Mouse (Mus musculus): ENCODE measurements at regions not wholly inside any gene's neighbourhood (a gene's known extent, or its start where the extent isn't known, plus 50 kb on each side); places are given as distances from the start of the nearest gene placed in this dataset.

DNA sequence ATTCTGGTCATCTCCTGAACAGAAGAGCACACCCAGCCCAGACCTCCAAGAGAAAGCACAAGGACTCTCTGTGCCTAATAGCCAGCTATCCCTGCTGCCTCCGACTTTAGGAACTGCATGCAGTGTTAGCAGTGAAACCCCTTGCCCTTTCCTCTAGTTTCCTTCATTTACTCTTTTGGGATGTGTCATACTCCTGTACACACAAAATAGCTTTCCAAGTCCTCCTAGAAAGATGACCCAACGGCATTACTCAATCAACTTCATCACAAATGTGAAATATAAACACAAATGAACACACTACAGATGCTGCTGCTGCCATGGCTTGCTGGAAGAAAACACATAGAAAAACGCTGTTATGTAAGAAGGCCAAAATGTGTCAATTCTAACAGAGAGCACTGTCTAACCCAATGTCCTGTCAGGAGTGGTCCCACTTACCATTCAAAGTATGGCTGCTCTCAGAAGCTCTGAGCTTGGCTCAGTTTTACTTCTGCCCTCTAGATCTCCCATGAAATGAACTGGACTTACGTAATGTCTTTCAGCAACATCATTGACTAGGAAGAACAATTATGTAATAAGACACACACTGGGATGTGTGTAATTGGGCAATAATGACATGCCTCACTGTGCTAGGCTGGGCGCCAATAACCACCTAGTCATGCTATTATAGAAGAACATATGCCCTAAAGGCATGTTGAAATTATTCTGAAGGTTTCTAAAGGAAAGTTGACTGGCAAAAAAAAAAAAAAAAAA, 94.5 kb downstream of the Lmo4 start:
- H3K9me3 ChIP-seq (ENCODE audit: control insufficient read depth, low read length) = no peaks in the 10 kb centered on the region
- no peaks in the 10 kb centered on the region for H3K4me1 ChIP-seq (replicated peaks; ENCODE audit: control insufficient read depth, insufficient read depth, low read length)
- no peak overlapping the region for H3K4me3 ChIP-seq (ENCODE audit: low read depth, low read length)
- no peak overlapping the region for H3K4me2 ChIP-seq (replicated peaks; ENCODE audit: low read depth, low read length)
- H3K36me3 ChIP-seq (ENCODE audit: control insufficient read depth, insufficient read depth, low read length) = no peaks in the 10 kb centered on the region
- no peak overlapping the region for H3K27ac ChIP-seq (ENCODE audit: low read depth, low read length)
- 92% methylated on average over 5 of the region's 5 CpGs for WGBS
- DNase-seq (ENCODE audit: low spot score) (no peak), ATAC-seq (ENCODE audit: low FRiP score) (no peak)
- H3K27me3 ChIP-seq (ENCODE audit: control insufficient read depth, insufficient read depth, low read length) = no peaks in the 10 kb centered on the region
- no peak overlapping the region for H3K9ac ChIP-seq (ENCODE audit: low read depth, low read length)

DNA sequence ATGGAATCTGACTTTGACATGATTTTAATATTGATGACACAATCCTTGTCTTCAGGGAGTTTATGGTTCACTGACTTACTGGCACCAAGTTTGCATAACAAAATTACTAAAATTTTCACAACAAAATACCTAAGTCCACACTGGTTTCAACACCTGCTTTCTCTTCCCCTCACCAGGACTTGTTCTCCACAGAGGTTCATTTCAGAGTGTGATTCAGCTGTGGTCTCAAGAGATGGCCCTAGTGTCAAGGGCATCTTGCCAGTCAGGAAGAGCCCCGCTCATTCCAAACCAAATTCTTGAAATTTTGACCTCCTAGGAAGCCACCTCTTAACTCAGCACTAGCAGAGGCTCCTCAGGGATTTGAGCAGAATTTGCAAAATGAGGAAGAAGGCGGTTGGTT, 95.3 kb downstream of the Lmo4 start:
- H3K4me1 ChIP-seq (replicated peaks; ENCODE audit: control insufficient read depth, insufficient read depth, low read length) = no peaks in the 10 kb centered on the region
- WGBS = 67% methylated on average over 2 of the region's 2 CpGs
- H3K9ac ChIP-seq (ENCODE audit: low read depth, low read length) = no peak overlapping the region
- no peaks in the 10 kb centered on the region for H3K36me3 ChIP-seq (ENCODE audit: control insufficient read depth, insufficient read depth, low read length)
- no peak overlapping the region for H3K4me3 ChIP-seq (ENCODE audit: low read depth, low read length)
- H3K27ac ChIP-seq (ENCODE audit: low read depth, low read length) = no peak overlapping the region
- DNase-seq (ENCODE audit: low spot score) (no peak), ATAC-seq (ENCODE audit: low FRiP score) (no peak)
- H3K4me2 ChIP-seq (replicated peaks; ENCODE audit: low read depth, low read length) = no peak overlapping the region
- H3K9me3 ChIP-seq (ENCODE audit: control insufficient read depth, low read length) = no peaks in the 10 kb centered on the region
- H3K27me3 ChIP-seq (ENCODE audit: control insufficient read depth, insufficient read depth, low read length) = no peaks in the 10 kb centered on the region

DNA sequence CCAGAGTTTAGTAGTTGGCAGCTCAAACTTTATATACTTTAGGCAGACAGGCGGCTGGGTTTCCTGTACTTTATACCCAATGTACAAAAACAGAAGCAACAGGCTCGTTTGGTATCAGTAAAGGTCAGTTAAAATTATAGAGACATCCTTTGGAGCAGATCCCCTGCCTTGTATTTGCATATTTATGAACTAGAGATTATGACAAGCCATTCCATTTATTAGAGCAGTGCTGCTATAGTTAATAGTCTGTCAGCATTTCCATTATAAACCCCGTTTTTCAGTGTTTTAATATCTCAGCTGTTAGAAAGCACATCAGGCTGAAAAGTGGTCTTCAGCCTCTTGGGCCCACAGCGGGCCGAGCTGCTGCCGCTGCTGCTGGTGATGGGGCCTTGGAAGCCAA, 96.7 kb downstream of the Lmo4 start:
- Histone ChIP-seq H3K27me3 (ENCODE audit: control insufficient read depth, insufficient read depth, low read length) (no peaks in the 10 kb centered on the region), H3K9ac (ENCODE audit: low read depth, low read length) (no peak overlapping the region), H3K27ac (ENCODE audit: low read depth, low read length) (no peak overlapping the region), H3K4me3 (ENCODE audit: low read depth, low read length) (no peak overlapping the region), H3K9me3 (ENCODE audit: control insufficient read depth, low read length) (no peaks in the 10 kb centered on the region), H3K4me1 (replicated peaks; ENCODE audit: control insufficient read depth, insufficient read depth, low read length) (no peaks in the 10 kb centered on the region), H3K4me2 (replicated peaks; ENCODE audit: low read depth, low read length) (no peak overlapping the region), H3K36me3 (ENCODE audit: control insufficient read depth, insufficient read depth, low read length) (no peaks in the 10 kb centered on the region)
- no peak for DNase-seq (ENCODE audit: low spot score)
- WGBS = 83% methylated on average over 6 of the region's 6 CpGs
- ATAC-seq (ENCODE audit: low FRiP score) = no peak

DNA sequence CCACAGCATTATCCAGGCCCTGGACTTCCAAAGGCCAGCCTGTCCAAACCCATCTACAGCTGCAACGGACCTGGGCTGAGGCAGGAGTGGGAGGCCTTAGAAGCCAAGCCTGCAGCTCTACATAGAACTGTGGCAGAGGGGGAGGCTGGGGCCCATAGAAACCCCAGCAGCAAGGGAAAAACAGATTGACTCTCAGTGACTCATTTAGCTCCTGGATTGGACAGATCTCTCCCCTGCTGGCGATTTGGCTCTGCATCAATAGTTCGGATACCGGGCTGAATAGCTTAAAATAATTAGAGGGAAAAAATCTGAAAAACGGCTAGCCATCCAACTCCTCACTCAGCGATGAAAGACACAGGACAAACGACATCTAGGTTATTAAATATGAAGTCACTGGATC, 97.4 kb downstream of the Lmo4 start:
- WGBS = 79% methylated on average over 7 of the region's 7 CpGs
- Histone ChIP-seq H3K36me3 (ENCODE audit: control insufficient read depth, insufficient read depth, low read length) (no peaks in the 10 kb centered on the region), H3K4me3 (ENCODE audit: low read depth, low read length) (no peak overlapping the region), H3K27ac (ENCODE audit: low read depth, low read length) (no peak overlapping the region), H3K4me2 (replicated peaks; ENCODE audit: low read depth, low read length) (no peak overlapping the region), H3K27me3 (ENCODE audit: control insufficient read depth, insufficient read depth, low read length) (no peaks in the 10 kb centered on the region), H3K9ac (ENCODE audit: low read depth, low read length) (no peak overlapping the region), H3K4me1 (replicated peaks; ENCODE audit: control insufficient read depth, insufficient read depth, low read length) (no peaks in the 10 kb centered on the region), H3K9me3 (ENCODE audit: control insufficient read depth, low read length) (no peaks in the 10 kb centered on the region)
- ATAC-seq (ENCODE audit: low FRiP score) (no peak), DNase-seq (ENCODE audit: low spot score) (no peak)

DNA sequence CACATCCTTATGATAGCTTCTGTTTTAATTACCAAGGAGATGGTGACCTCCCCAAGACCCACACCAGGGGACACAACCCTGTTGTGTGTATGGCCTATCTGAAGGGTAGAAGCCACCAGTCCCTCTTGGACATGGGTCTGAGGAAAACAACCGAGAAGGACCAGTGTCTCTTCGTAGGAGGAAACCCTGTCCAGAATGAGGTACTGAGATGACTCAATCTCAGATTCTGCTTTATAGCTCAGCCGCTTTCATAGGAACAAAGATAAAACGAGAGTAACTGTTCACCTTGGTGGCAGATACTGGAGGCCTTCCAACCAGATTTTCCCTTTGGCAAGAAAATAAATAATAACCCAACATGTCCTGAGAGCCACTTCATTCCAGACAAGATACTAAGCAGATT, 100.7 kb downstream of the Lmo4 start:
- DNase-seq (ENCODE audit: low spot score) (no peak), ATAC-seq (ENCODE audit: low FRiP score) (no peak)
- no peak overlapping the region for H3K4me2 ChIP-seq (replicated peaks; ENCODE audit: low read depth, low read length)
- 84% methylated on average over 4 of the region's 4 CpGs for WGBS
- H3K4me3 ChIP-seq (ENCODE audit: low read depth, low read length) = no peak overlapping the region
- no peaks in the 10 kb centered on the region for H3K36me3 ChIP-seq (ENCODE audit: control insufficient read depth, insufficient read depth, low read length)
- H3K4me1 ChIP-seq (replicated peaks; ENCODE audit: control insufficient read depth, insufficient read depth, low read length) = no peaks in the 10 kb centered on the region
- no peaks in the 10 kb centered on the region for H3K9me3 ChIP-seq (ENCODE audit: control insufficient read depth, low read length)
- H3K27ac ChIP-seq (ENCODE audit: low read depth, low read length) = no peak overlapping the region
- H3K27me3 ChIP-seq (ENCODE audit: control insufficient read depth, insufficient read depth, low read length) = no peaks in the 10 kb centered on the region
- no peak overlapping the region for H3K9ac ChIP-seq (ENCODE audit: low read depth, low read length)

DNA sequence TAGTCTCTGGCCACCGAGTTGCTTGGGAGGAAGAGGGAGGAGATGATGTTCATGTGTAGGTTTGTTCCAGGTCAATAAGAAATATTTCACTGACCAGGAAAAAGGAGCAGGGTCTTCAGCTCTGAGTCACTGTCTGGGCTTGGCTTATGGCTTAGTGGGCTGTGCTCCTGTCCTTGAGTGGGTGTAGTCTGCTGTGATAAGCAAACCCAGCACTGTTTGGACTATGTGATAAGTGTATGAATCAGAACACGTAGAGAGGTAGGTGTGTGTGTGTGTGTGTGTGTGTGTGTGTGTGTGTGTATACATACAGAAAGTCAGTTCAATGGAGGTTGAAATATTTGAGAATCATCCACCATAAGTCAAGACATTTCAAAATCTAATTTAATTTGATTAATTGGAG, 105.6 kb downstream of the Lmo4 start:
- Histone ChIP-seq H3K9ac (ENCODE audit: low read depth, low read length) (no peak overlapping the region), H3K36me3 (ENCODE audit: control insufficient read depth, insufficient read depth, low read length) (no peaks in the 10 kb centered on the region), H3K4me3 (ENCODE audit: low read depth, low read length) (no peak overlapping the region), H3K4me2 (replicated peaks; ENCODE audit: low read depth, low read length) (no peak overlapping the region), H3K9me3 (ENCODE audit: control insufficient read depth, low read length) (no peaks in the 10 kb centered on the region), H3K4me1 (replicated peaks; ENCODE audit: control insufficient read depth, insufficient read depth, low read length) (no peaks in the 10 kb centered on the region), H3K27me3 (ENCODE audit: control insufficient read depth, insufficient read depth, low read length) (no peaks in the 10 kb centered on the region), H3K27ac (ENCODE audit: low read depth, low read length) (no peak overlapping the region)
- WGBS = 79% methylated on average over 2 of the region's 2 CpGs
- DNase-seq (ENCODE audit: low spot score) = no peak
- no peak for ATAC-seq (ENCODE audit: low FRiP score)

DNA sequence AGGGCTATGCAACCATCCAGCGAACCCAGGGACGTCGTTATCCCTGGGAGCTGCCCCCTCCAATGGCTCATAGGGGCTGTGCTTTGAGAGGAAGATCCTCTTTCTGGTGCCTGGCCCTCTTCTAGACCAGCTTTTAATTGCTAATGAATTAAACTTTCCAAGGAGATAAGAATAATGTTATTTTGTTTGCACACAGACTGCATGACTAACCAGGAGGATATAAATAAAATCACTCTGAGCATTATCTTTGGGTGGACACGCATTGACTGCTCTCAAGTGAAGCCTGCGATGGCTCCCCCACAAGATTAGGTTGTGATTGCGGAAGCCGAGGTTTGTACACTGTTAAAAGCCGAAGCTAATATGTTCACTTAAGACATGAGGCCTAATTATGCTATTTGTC, 106.3 kb downstream of the Lmo4 start:
- H3K36me3 ChIP-seq (ENCODE audit: control insufficient read depth, insufficient read depth, low read length) = no peaks in the 10 kb centered on the region
- H3K27ac ChIP-seq (ENCODE audit: low read depth, low read length) = no peak overlapping the region
- no peaks in the 10 kb centered on the region for H3K9me3 ChIP-seq (ENCODE audit: control insufficient read depth, low read length)
- H3K4me1 ChIP-seq (replicated peaks; ENCODE audit: control insufficient read depth, insufficient read depth, low read length) = no peaks in the 10 kb centered on the region
- H3K27me3 ChIP-seq (ENCODE audit: control insufficient read depth, insufficient read depth, low read length) = no peaks in the 10 kb centered on the region
- H3K4me3 ChIP-seq (ENCODE audit: low read depth, low read length) = no peak overlapping the region
- DNase-seq (ENCODE audit: low spot score) (no peak), ATAC-seq (ENCODE audit: low FRiP score) (no peak)
- 77% methylated on average over 8 of the region's 8 CpGs for WGBS
- no peak overlapping the region for H3K9ac ChIP-seq (ENCODE audit: low read depth, low read length)
- H3K4me2 ChIP-seq (replicated peaks; ENCODE audit: low read depth, low read length) = no peak overlapping the region

DNA sequence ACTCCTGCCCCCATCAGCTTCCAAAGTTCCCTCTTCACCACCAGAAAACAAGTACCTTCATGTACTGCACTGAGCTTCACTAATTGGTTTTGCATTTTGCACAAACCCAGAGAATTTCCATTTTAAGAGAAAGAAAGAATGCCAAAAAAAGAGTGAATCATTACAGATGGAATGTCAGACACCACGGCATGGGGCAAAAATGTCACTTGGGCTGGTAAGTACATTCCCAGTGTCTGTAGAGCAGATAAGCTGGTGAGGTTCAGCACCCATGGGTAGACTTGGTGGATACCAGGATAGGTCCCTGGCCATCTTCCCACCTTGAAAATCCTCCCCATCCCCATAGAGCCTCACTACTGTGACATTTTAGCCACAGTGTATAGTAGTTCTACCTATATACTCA, 113.8 kb downstream of the Lmo4 start:
- H3K9ac ChIP-seq (ENCODE audit: low read depth, low read length) = no peak overlapping the region
- no peak for DNase-seq (ENCODE audit: low spot score)
- no peak for ATAC-seq (ENCODE audit: low FRiP score)
- no peaks in the 10 kb centered on the region for H3K9me3 ChIP-seq (ENCODE audit: control insufficient read depth, low read length)
- no peaks in the 10 kb centered on the region for H3K27me3 ChIP-seq (ENCODE audit: control insufficient read depth, insufficient read depth, low read length)
- H3K27ac ChIP-seq (ENCODE audit: low read depth, low read length) = no peak overlapping the region
- 89% methylated on average over 1 of the region's 1 CpGs for WGBS
- no peak overlapping the region for H3K4me2 ChIP-seq (replicated peaks; ENCODE audit: low read depth, low read length)
- H3K36me3 ChIP-seq (ENCODE audit: control insufficient read depth, insufficient read depth, low read length) = no peaks in the 10 kb centered on the region
- no peak overlapping the region for H3K4me3 ChIP-seq (ENCODE audit: low read depth, low read length)
- no peaks in the 10 kb centered on the region for H3K4me1 ChIP-seq (replicated peaks; ENCODE audit: control insufficient read depth, insufficient read depth, low read length)

DNA sequence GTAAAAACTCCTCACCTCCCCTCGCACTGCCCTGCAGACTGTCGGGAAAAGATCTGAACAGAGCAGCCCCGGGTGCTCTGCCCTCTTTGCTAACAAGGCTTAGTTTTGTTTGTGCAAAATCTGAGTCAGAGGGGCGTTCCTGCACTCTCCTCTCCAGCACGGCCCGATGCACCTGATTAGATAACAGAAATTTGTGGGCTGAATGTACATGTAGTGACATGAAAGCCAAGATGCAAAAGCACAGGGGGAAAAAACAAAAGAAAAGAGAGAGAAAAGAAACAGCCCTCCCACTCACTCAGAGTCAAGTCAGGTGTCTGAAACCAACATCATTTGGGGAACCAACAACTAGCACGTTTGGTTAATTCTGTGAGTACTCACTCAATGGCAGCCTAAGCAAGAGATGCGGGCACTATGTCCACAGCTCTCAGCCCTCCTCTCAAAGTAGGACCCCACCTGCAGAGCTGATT, 115.2 kb downstream of the Lmo4 start:
- no peaks in the 10 kb centered on the region for H3K36me3 ChIP-seq (ENCODE audit: control insufficient read depth, insufficient read depth, low read length)
- H3K27ac ChIP-seq (ENCODE audit: low read depth, low read length) = no peak overlapping the region
- no peaks in the 10 kb centered on the region for H3K27me3 ChIP-seq (ENCODE audit: control insufficient read depth, insufficient read depth, low read length)
- H3K4me3 ChIP-seq (ENCODE audit: low read depth, low read length) = no peak overlapping the region
- DNase-seq (ENCODE audit: low spot score) (no peak), ATAC-seq (ENCODE audit: low FRiP score) (no peak)
- H3K4me1 ChIP-seq (replicated peaks; ENCODE audit: control insufficient read depth, insufficient read depth, low read length) = no peaks in the 10 kb centered on the region
- H3K9ac ChIP-seq (ENCODE audit: low read depth, low read length) = no peak overlapping the region
- WGBS = 57% methylated on average over 8 of the region's 8 CpGs
- no peaks in the 10 kb centered on the region for H3K9me3 ChIP-seq (ENCODE audit: control insufficient read depth, low read length)
- H3K4me2 ChIP-seq (replicated peaks; ENCODE audit: low read depth, low read length) = no peak overlapping the region

Data from hindbrain, embryonic 11.5 days (tissue).